Mouse (Mus musculus): ENCODE results near the gene Angel1. TPM values are rescaled to one million over a fixed set of nuclear protein-coding genes. Genes with fewer than 3 reads are reported as not detected.
A peak's percentile ranks its signal among the peaks of the same experiment; 100 is the strongest.

Angel1 gene
- polyA plus RNA-seq, 1 experiment from 2014 or later = 4.2 TPM

DNA sequence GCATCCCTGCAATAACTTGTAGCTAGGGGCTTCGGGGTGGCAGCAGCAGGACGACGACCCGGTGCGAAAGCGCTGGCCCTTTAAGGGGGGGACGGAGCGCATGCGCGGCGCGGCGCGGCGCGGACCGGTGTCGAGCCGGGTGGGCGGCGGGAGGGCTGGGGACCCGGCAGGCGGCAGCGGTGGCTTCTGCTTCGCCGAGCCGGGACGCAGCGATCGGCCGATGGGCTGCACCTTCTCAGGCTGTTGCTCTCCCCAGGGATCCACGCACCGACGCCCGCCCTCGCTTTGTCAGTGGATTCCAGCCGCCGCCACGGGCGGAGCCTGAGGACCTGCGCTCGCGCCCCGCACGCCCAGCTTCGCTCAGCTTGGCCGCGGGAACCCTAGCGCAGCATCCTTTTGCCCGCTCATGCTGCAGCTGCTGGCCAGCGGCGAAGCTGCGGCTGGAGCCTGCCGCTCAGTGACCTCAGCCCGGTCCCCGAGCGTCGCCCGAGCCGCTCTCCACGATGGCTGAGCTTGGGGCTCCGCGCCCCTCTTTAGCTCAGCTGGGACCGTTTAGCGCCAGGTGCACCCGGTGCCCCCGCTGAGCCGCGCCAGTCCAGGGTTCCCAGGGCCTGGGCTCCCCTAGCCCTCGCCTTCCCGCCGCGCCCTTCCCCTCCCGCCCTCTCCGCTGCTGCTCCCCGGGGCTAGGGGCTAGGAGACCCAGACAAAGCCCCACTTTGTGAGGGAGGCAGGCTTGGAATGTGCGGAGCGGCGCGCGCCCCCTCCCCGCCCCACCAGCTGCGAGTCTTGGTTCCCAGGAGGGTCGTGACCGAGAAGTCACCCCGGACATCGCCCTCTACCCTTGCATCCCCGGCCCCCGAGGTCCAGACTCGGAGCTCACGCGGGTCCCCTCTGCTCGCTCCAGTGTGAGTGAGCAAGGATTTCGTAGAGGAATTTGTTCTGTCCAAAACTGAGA lies 47.4 kb downstream of the Angel1 start, which contains the start of gene Vash1:
Gene Vash1, plus strand, starts transcription at position 110 of the 955 bp plus-strand sequence.
- no peak for TF ChIP-seq EP300 (IDR thresholded peaks at IDR 0.05)
- TF ChIP-seq CTCF (IDR thresholded peaks at IDR 0.05) = no peak
- WGBS = under 1% methylated on average over 94 of the region's 94 CpGs

DNA sequence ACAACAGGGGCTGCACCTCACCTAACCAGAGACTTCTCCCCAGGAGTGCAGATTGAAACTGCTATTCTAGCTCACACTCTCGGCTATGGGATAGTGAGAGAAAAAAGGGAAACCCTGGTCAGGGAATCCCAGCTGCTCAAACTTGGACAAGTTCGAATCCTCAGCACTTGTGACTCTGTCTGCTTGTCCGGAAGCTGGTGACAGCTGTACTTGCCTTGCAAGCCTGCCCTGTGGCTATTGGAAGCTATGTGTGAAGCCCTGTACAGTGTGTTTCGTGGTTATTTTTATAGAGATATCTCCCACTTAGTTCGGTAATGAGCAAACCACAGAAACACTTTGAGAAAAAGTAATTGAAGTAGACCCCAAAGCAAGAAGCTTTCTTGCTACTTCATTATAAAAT lies 53.8 kb downstream of the Angel1 start:
- 72% methylated on average over 5 of the region's 5 CpGs for WGBS
- Histone ChIP-seq H3K9me3 (ENCODE audit: low read length) (no peaks in the 10 kb centered on the region), H3K9ac (replicated peaks; ENCODE audit: low read depth) (no peak overlapping the region), H3K27ac (ENCODE audit: low read length) (no peak overlapping the region), H3K4me2 (replicated peaks; ENCODE audit: low read depth, low read length) (no peak overlapping the region), H3K4me1 (ENCODE audit: insufficient read depth, low read depth, low read length) (no peaks in the 10 kb centered on the region), H3K36me3 (ENCODE audit: insufficient read depth, low read length) (no peaks in the 10 kb centered on the region), H3K27me3 (replicated peaks; ENCODE audit: insufficient read depth, low read length) (no peaks in the 10 kb centered on the region), H3K4me3 (ENCODE audit: low read depth, low read length) (no peak overlapping the region)
- ATAC-seq (no peak), DNase-seq (ENCODE audit: low spot score) (no peak)
- TF ChIP-seq EP300 (IDR thresholded peaks at IDR 0.05) = no peak
- TF ChIP-seq CTCF (IDR thresholded peaks at IDR 0.05) = no peak

More for the DNA sequence above, 47.4 kb downstream of the Angel1 start, which contains the start of gene Vash1:
- H3K4me2 ChIP-seq (replicated peaks; ENCODE audit: low read depth, low read length) = peak within 1 kb of the TSS; percentile 95
- no peaks in the 10 kb centered on the region for H3K27me3 ChIP-seq (replicated peaks; ENCODE audit: insufficient read depth, low read length)
- peaks cover 4% of the 10 kb centered on the region; the same call in 1 of the 2 replicates for H3K4me1 ChIP-seq (ENCODE audit: insufficient read depth, low read depth, low read length)
- peak within 1 kb of the TSS; percentile 48 for H3K9ac ChIP-seq (replicated peaks; ENCODE audit: low read depth)
- H3K27ac ChIP-seq (ENCODE audit: low read length) = peak within 1 kb of the TSS; percentile 49
- no peaks in the 10 kb centered on the region for H3K9me3 ChIP-seq (ENCODE audit: low read length)
- ATAC-seq (peak; percentile 72), DNase-seq (ENCODE audit: low spot score) (peak; percentile 46)
- H3K4me3 ChIP-seq (ENCODE audit: low read depth, low read length) = peak within 1 kb of the TSS; percentile 77
- no peaks in the 10 kb centered on the region for H3K36me3 ChIP-seq (ENCODE audit: insufficient read depth, low read length)

DNA sequence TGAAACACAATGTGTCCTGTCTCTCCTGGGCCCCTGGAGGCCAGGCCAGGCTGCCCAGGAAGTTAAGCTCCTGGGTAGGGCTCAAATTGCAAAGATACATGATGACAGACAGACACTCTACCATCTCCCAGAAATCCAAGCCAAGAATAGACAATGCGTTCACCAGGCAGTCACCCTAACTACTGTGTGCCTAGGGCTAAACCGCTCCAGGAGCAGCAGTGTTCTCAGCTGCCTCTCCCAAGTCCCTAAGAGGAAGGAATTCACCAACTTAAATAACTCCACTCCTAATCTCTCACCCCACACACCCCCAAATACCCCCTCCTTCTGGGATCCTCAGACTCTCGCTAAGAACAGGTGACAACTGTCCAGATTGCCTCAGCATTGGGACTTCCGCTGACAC lies 54.2 kb downstream of the Angel1 start:
- no peak overlapping the region for H3K4me3 ChIP-seq (ENCODE audit: low read depth, low read length)
- H3K36me3 ChIP-seq (ENCODE audit: insufficient read depth, low read length) = no peaks in the 10 kb centered on the region
- H3K9ac ChIP-seq (replicated peaks; ENCODE audit: low read depth) = no peak overlapping the region
- DNase-seq (ENCODE audit: low spot score) = no peak
- H3K4me1 ChIP-seq (ENCODE audit: insufficient read depth, low read depth, low read length) = no peaks in the 10 kb centered on the region
- 72% methylated on average over 4 of the region's 4 CpGs for WGBS
- H3K4me2 ChIP-seq (replicated peaks; ENCODE audit: low read depth, low read length) = no peak overlapping the region
- TF ChIP-seq CTCF (IDR thresholded peaks at IDR 0.05) (no peak), EP300 (IDR thresholded peaks at IDR 0.05) (no peak)
- no peak overlapping the region for H3K27ac ChIP-seq (ENCODE audit: low read length)
- ATAC-seq = no peak
- no peaks in the 10 kb centered on the region for H3K27me3 ChIP-seq (replicated peaks; ENCODE audit: insufficient read depth, low read length)
- H3K9me3 ChIP-seq (ENCODE audit: low read length) = no peaks in the 10 kb centered on the region

DNA sequence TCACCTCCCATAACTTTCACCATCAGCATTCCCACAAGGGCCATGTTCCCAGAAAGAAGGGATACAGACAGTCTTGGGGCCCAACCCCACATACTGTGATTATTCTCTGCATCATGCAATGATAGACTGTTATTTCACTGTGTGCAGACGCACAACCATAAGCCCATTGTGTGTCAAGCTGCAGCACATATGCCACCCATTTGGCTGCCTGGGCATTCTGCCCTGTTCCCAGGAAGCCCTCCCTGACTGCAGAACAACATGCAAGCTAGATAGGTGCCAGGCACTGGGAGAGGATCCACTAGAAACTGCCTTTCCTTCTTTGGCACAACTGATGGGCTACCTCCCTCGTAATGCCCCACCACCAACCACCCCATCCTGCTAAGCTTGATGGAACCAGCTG lies 57.9 kb downstream of the Angel1 start:
- Histone ChIP-seq H3K9me3 (ENCODE audit: low read length) (no peaks in the 10 kb centered on the region), H3K27ac (ENCODE audit: low read length) (no peak overlapping the region), H3K27me3 (replicated peaks; ENCODE audit: insufficient read depth, low read length) (no peaks in the 10 kb centered on the region), H3K9ac (replicated peaks; ENCODE audit: low read depth) (no peak overlapping the region), H3K4me3 (ENCODE audit: low read depth, low read length) (no peak overlapping the region), H3K4me1 (ENCODE audit: insufficient read depth, low read depth, low read length) (no peaks in the 10 kb centered on the region), H3K4me2 (replicated peaks; ENCODE audit: low read depth, low read length) (no peak overlapping the region), H3K36me3 (ENCODE audit: insufficient read depth, low read length) (no peaks in the 10 kb centered on the region)
- no peak for DNase-seq (ENCODE audit: low spot score)
- 83% methylated on average over 2 of the region's 2 CpGs for WGBS
- ATAC-seq = no peak
- TF ChIP-seq EP300 (IDR thresholded peaks at IDR 0.05) (no peak), CTCF (IDR thresholded peaks at IDR 0.05) (no peak)

DNA sequence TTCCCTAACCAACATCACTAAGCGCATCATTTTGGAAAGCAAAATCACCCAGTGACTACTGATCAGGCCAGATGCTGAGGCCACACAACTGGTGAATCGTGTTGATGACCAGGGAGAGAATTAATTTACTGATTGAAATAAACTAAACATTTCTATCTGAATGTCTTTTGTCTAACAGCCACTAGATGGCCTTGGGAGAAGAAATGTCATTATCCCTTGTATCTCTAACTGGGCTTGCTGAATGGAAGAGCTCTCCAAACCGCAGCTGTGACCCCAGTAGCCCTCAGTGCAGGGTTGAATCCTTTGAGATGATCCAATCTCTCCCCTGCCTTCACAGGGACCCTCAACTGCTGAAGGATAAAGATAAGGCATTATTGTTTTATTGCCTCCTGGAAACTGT lies 60.6 kb downstream of the Angel1 start:
- WGBS = 40% methylated on average over 3 of the region's 3 CpGs
- no peak for DNase-seq (ENCODE audit: low spot score)

DNA sequence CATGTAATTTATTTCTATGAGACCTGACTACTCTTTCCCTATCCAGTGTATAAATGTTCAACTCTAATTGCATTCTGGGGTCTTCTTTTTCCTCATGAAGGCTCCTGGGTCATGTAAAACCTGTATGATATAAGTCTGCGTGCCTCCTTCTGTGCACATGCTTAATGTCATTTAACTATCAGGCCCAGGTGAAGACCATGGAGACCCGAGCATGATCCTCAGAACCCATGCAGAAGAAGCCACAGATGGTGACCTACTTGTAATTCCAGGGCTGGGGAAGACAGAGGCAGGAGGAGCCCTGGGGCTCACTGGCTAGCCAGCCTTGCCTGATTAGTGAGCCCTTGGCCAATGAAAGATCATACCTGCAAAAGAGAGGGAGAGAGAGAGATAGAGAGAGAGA lies 65.8 kb downstream of the Angel1 start:
- Histone ChIP-seq H3K4me3 (ENCODE audit: low read depth, low read length) (no peak overlapping the region), H3K27me3 (replicated peaks; ENCODE audit: insufficient read depth, low read length) (no peaks in the 10 kb centered on the region), H3K36me3 (ENCODE audit: insufficient read depth, low read length) (no peaks in the 10 kb centered on the region), H3K4me1 (ENCODE audit: insufficient read depth, low read depth, low read length) (no peaks in the 10 kb centered on the region), H3K27ac (ENCODE audit: low read length) (no peak overlapping the region), H3K9me3 (ENCODE audit: low read length) (no peaks in the 10 kb centered on the region), H3K9ac (replicated peaks; ENCODE audit: low read depth) (no peak overlapping the region), H3K4me2 (replicated peaks; ENCODE audit: low read depth, low read length) (no peak overlapping the region)
- no peak for TF ChIP-seq CTCF (IDR thresholded peaks at IDR 0.05)
- WGBS = 64% methylated on average over 2 of the region's 2 CpGs
- DNase-seq (ENCODE audit: low spot score) = no peak
- no peak for ATAC-seq

More for the DNA sequence above, 60.6 kb downstream of the Angel1 start:
- Histone ChIP-seq H3K4me2 (replicated peaks; ENCODE audit: low read depth, low read length) (no peak overlapping the region), H3K9me3 (ENCODE audit: low read length) (no peaks in the 10 kb centered on the region), H3K27ac (ENCODE audit: low read length) (no peak overlapping the region), H3K27me3 (replicated peaks; ENCODE audit: insufficient read depth, low read length) (no peaks in the 10 kb centered on the region), H3K36me3 (ENCODE audit: insufficient read depth, low read length) (no peaks in the 10 kb centered on the region), H3K9ac (replicated peaks; ENCODE audit: low read depth) (no peak overlapping the region), H3K4me3 (ENCODE audit: low read depth, low read length) (no peak overlapping the region), H3K4me1 (ENCODE audit: insufficient read depth, low read depth, low read length) (no peaks in the 10 kb centered on the region)
- ATAC-seq = no peak
- TF ChIP-seq CTCF (IDR thresholded peaks at IDR 0.05) (peak; percentile 55), EP300 (IDR thresholded peaks at IDR 0.05) (no peak)

Data from lung, postnatal 0 days (tissue).